Mouse (Mus musculus) heart, adult 8-10 months (tissue): ENCODE results near the gene Lifr. TPM values are rescaled to one million over a fixed set of nuclear protein-coding genes. Genes with fewer than 3 reads are reported as not detected.

Source experiments
- total RNA-seq, 4 experiments: library from RNA; stranded (reverse); gene quantifications; 2 replicates each; pipeline ENCODE4 v1.2.4; 2022

Gene Lifr
- total RNA-seq, 4 experiments from 2014 or later, result 51.5 to 61.6 (median 57.9) TPM

Other genes with a start within 250 kb of the Lifr start
- gene Osmr, start 215.6 kb upstream of the Lifr start, total RNA-seq, result 10 to 100 TPM in 1 of 4 experiments, 1 to 10 TPM in 3; 8.9 to 11.7 (median 9.3) TPM